Mouse (Mus musculus) gastrocnemius, postnatal 4 days (tissue): ENCODE results near the gene Ly75. TPM values are rescaled to one million over a fixed set of nuclear protein-coding genes. Genes with fewer than 3 reads are reported as not detected.

Experiments used
- DNase-seq, 2 experiments: peaks; one replicate each; pipeline ENCODE4 v3.0.0; 2021 to 2022; ENCODE audit warnings: low spot score in 2 of 2, mixed read lengths in 2 of 2
- total RNA-seq, 2 experiments: library from RNA; stranded (reverse); gene quantifications; 2 replicates each; pipeline ENCODE4 v1.2.3; 2021

Ly75 gene
- total RNA-seq, 2 experiments from 2014 or later: 0.21 to 0.25 TPM

- no peak for DNase-seq
Measured at GRCm38 (mm10) chr2:60375608-60376107, 7.4 kb downstream of the Ly75 start.

- DNase-seq: no peak
Measured at GRCm38 (mm10) chr2:60375126-60375525, 8.0 kb downstream of the Ly75 start.

GRCm38 (mm10) chr2:60370188-60370587 lies 12.9 kb downstream of the Ly75 start:
- no peak for DNase-seq

- DNase-seq: no peak
Measured at GRCm38 (mm10) chr2:60369454-60369853, 13.6 kb downstream of the Ly75 start.

- no peak for DNase-seq
Measured at GRCm38 (mm10) chr2:60367871-60368270, 15.2 kb downstream of the Ly75 start.

- no peak for DNase-seq
Measured at GRCm38 (mm10) chr2:60367204-60367603, 15.9 kb downstream of the Ly75 start.

GRCm38 (mm10) chr2:60365820-60366610 lies 17.1 kb downstream of the Ly75 start:
- no peak for DNase-seq

GRCm38 (mm10) chr2:60365138-60365775 lies 17.8 kb downstream of the Ly75 start:
- DNase-seq: no peak

- no peak for DNase-seq
Measured at GRCm38 (mm10) chr2:60362146-60362545, 21.0 kb downstream of the Ly75 start.

GRCm38 (mm10) chr2:60359796-60360195 lies 23.3 kb downstream of the Ly75 start:
- no peak for DNase-seq

- DNase-seq: no peak
Measured at GRCm38 (mm10) chr2:60355388-60355683, 27.8 kb downstream of the Ly75 start.

- DNase-seq: no peak
Measured at GRCm38 (mm10) chr2:60354541-60355387, 28.3 kb downstream of the Ly75 start.

- no peak for DNase-seq
Measured at GRCm38 (mm10) chr2:60352296-60352695, 30.8 kb downstream of the Ly75 start.

GRCm38 (mm10) chr2:60351781-60352180 lies 31.3 kb downstream of the Ly75 start:
- DNase-seq: no peak

- no peak for DNase-seq
Measured at GRCm38 (mm10) chr2:60347875-60348274, 35.2 kb downstream of the Ly75 start.

- no peak for DNase-seq
Measured at GRCm38 (mm10) chr2:60346531-60346930, 36.6 kb downstream of the Ly75 start.

GRCm38 (mm10) chr2:60345717-60346116 lies 37.4 kb downstream of the Ly75 start:
- DNase-seq: no peak

GRCm38 (mm10) chr2:60343607-60344289 lies 39.4 kb downstream of the Ly75 start:
- no peak for DNase-seq

- DNase-seq: no peak
Measured at GRCm38 (mm10) chr2:60342107-60342880, 40.8 kb downstream of the Ly75 start.

GRCm38 (mm10) chr2:60337937-60338336 lies 45.2 kb downstream of the Ly75 start:
- DNase-seq: no peak
